Mouse (Mus musculus) layer of hippocampus, adult 11-12 months (tissue): ENCODE measurements around the gene Slc7a8.

Experiments used
- DNase-seq: peaks from one replicate; pipeline ENCODE4 v3.0.0; 2022; ENCODE audit warnings: low spot score

Gene Slc7a8

GRCm38 (mm10) chr14:54737634-54738033 lies 44.1 kb downstream of the Slc7a8 start:
- DNase-seq = no peak

GRCm38 (mm10) chr14:54736555-54737552 lies 44.9 kb downstream of the Slc7a8 start:
- peak; percentile 58 for DNase-seq

DNA sequence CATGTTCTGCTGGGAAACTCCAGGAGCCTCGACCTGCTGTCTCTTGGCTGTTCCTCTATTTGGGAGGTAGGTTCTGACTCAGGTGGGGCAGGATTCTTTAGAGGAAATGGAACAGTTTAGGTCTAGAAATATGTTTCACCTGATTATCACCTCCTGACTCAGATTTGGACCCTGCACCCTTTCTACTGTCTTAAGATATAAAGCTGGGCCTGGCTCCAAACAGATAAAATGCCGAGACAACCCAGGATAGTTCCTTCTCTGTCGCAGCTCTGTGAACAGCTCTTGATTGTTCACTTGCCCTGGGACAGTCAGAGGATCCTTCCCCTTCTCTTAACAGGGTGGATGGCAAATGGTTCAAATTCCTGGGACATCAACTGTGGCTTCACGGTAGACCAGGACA lies 46.5 kb downstream of the Slc7a8 start:
- no peak for DNase-seq

GRCm38 (mm10) chr14:54734004-54734403 lies 47.7 kb downstream of the Slc7a8 start:
- DNase-seq = no peak

DNA sequence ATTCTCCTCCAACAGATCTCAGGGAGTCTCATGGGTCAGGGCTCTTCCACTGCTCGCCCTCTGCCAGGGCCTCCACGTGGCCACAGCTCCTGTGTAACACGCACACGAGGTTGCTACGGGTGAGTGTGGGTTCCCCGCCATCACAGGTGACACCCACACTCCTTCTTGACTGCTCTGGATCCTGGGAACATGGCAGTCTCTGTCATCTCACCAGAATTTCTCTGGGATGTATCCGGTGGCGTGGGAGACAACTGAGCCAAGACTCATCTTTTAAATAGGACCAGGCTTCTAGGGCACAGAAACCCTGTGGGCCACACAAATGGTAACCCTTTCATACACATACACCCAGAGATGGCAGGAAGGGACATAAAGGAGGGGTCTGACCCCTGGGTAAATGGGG lies 49.5 kb downstream of the Slc7a8 start:
- DNase-seq = no peak

GRCm38 (mm10) chr14:54730305-54730704 lies 51.4 kb downstream of the Slc7a8 start:
- peak; percentile 43 for DNase-seq

DNA sequence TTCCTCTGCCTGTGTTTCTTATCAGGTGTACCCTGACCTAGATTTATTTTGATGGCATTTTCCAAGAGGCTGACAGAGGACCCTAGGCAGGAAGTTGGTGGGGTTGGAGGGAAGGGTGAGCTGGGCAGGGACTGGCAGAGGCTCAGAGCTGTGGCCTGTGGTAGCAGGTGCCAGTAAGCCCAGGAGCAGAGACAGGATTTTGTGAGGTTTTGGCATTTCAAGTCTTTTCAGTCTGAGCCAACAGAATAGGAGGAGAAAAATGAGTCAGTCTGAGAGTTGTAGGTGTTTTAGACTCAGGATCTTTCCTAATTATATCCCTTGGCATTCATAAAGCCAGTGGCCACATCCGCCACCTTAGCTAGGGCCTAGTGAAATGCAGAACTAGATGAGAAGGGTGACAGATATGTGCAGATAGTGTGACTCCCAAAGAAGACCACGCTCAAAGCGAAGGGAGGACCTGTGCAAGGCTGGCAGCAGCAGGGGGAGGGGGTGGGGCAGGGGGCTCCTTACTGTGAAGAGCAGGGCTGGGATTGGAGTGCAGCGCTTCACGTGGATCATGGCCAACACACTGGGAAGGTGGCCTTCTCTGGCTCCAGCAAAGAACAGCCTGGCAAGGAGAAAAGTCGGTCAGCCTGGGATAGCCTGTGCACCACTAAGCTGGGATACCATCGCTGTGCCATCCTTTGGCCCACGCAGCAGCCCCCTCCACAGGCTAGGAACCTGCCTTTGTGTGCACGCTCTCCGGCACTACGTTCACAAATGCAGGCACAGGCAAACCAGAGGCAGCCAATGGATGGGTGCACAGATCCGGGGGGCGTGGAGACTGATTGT lies 52.7 kb downstream of the Slc7a8 start:
- DNase-seq = no peak

GRCm38 (mm10) chr14:54727565-54727964 lies 54.2 kb downstream of the Slc7a8 start:
- no peak for DNase-seq

DNA sequence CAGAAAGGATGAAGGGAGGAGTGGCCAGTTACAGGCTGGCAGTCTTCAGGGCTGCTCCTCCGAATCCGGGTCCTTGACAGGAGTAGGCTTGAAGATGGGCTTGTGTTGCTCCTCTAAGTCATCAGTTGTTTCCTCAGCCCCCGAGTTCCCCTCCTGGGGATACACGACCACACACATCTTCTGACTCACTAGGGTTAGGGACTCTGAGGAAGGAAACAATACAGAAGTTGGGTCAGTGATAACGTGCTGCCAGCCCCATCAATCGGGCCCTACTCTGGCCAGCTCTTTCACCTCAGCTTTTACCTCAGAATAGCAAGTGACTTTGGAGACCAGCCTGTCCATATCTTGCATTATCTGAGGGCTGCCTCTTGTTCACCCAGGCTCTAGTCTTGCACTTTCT lies 57.7 kb downstream of the Slc7a8 start:
- DNase-seq = no peak

DNA sequence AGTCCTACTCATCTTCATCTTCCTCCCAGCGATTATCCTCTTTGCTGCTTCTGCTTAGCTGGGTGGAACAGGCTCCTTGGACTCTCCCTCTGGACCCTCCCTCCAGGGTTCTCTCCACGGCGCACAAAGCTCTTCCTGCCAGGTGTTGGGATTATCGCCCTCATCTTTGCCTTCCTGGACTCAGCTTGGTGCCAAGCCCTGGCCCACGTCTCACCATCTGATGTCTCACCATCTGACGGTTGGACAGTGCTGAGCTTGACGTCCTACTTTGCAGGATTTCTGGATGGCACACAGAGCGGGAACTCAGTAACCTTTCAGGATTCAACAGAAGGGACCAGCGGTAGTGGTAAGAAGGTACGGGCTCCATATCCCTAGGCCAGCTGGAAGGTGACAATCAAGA lies 60.0 kb downstream of the Slc7a8 start:
- no peak for DNase-seq

- DNase-seq = no peak
Measured at GRCm38 (mm10) chr14:54720654-54721350, 60.9 kb downstream of the Slc7a8 start.

- DNase-seq = no peak
Measured at GRCm38 (mm10) chr14:54720041-54720440, 61.7 kb downstream of the Slc7a8 start.

- no peak for DNase-seq
Measured at GRCm38 (mm10) chr14:54715402-54715801, 66.3 kb downstream of the Slc7a8 start.

DNA sequence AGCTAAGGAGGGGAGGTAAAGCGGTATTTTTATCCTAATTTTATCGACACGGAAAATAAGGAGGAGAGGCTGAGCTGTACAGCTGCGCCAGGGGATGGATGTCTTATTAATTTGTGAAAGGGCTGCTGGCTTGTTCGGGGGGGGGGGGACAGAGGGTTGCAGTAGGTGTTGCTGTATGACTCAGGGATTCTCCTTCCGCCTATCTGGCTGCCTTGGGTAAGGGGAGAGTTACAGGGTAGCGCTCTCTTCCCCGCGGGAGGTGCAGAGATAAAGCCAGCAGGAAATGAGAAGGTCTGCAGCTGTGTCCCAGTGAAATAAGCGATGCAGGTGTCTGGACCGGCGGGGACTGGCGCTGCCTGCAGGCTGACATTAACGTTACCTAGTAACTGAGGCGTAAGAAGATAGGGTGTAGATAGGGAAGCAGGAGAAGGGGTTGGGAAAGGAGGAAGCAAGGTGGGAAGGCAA lies 67.1 kb downstream of the Slc7a8 start:
- DNase-seq = no peak

DNA sequence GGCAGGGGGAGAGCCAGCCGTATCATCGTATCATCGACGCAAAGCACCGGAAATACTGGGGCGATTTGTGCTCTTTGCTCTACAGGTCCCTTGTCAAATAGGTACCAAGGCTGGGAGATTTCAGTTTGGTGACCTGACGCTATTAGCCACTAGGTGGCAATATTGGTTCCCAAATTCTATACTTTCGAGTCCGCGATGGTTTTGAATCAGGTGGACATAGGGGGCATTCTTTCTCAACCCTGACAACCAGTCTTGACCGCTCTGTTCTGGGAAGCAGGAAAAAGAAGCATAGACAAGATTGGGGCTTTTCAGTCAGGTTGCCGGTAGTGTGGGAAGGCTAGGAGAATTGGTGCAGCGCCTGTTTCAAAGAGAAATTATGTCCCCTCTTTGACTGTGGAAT lies 67.6 kb downstream of the Slc7a8 start:
- DNase-seq = peak; percentile 87

GRCm38 (mm10) chr14:54712861-54713260 lies 68.9 kb downstream of the Slc7a8 start:
- DNase-seq = peak; percentile 37

- DNase-seq = no peak
Measured at GRCm38 (mm10) chr14:54712074-54712473, 69.7 kb downstream of the Slc7a8 start, which contains the start of gene Cebpe. Gene Cebpe, minus strand, starts transcription at chr14:54712174.

DNA sequence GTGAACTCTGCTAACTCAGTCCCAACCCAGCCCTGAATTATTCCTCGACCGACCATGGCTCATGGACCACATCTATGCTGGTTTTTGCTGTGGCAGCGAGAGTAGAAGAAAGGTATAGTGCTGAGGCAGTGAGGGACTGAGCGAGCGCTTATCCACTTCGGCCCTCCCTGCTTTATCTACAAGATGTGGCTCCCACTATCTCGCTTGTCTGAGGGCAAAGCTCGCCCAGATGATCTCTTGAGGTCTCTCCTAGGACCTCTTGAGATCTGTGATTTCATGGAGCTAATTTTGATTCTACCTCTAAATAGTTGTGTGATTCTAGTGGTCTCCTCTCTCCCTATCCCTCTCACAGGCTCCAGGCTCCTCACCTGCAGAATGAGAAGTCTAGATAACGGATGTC lies 72.7 kb downstream of the Slc7a8 start:
- no peak for DNase-seq

- no peak for DNase-seq
Measured at GRCm38 (mm10) chr14:54706589-54707320, 75.0 kb downstream of the Slc7a8 start.

DNA sequence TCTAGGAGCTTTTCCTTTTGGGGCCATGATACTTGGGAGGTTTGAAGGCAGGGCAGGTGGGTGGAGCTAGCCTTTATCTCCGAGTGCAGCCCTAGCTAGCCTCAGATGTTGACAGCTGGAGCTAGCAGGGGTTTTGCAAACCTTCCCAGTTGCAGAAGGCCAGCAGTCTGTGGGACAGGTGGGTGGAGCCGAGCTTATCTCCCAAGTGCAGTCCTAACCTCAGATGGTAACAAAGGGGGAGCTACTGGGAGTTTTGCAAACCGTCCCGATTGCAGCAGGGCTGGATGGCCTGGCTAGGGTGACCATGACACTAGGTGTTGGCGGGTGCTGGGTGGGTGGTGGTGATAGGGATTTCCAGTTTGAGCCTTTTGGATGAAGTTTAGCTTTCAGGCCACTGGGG lies 75.9 kb downstream of the Slc7a8 start:
- no peak for DNase-seq

DNA sequence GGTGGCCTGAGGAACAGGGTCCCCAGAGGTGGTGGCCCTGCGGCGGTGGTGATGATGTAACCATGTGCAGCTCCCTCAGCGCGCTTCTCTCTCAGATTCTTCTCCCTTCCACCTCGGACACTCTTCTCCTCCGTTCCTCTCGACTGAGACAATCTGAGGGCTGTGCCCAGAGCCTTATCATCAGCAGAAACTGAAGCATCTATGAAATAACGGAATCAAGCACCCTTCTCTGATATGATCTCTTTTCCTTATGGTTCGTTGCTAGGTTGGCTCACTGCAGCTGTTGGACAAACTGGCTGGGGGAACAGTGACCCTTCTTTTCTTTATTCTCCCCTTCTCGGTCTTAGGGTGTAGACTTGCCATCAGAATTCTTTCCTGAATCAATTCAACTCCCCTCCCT lies 78.5 kb downstream of the Slc7a8 start:
- DNase-seq = no peak
